Mouse (Mus musculus) midbrain, embryonic 14.5 days (tissue): ENCODE measurements around the gene Thap12. TPM values are rescaled to one million over a fixed set of nuclear protein-coding genes. Genes with fewer than 3 reads are reported as not detected.

Experiments used
- ATAC-seq: fragments of 200-750 bp; cut with Nextera tagmentation; 2 replicates; pipeline ENCODE4 v1.8.0; 2017; ENCODE audit warnings: moderate number of reproducible peaks, moderate library complexity; ENCODE audit not compliant: low FRiP score, low TSS enrichment
- DNase-seq: peaks from one replicate; pipeline ENCODE4 v3.0.0-alpha.2; 2015
- H3K27ac ChIP-seq: fragments of 300-500 bp; sonication (generic); replicated peaks from 2 replicates; pipeline ENCODE4 v1.5.1; 2014; ENCODE audit warnings: mild to moderate bottlenecking, low read depth, low read length, moderate library complexity
- H3K27me3 ChIP-seq: fragments of 300-500 bp; sonication (generic); 2 replicates; pipeline ENCODE4 v1.6.1; 2014; ENCODE audit warnings: low read length, control low read depth, mixed read lengths; ENCODE audit not compliant: control insufficient read depth, insufficient read depth
- H3K36me3 ChIP-seq: fragments of 300-500 bp; sonication (generic); 2 replicates; pipeline ENCODE4 v1.6.1; 2014; ENCODE audit warnings: low read length, control low read depth; ENCODE audit not compliant: control insufficient read depth, insufficient read depth
- H3K4me1 ChIP-seq: fragments of 300-500 bp; sonication (generic); 2 replicates; pipeline ENCODE4 v1.6.1; 2014; ENCODE audit warnings: mild to moderate bottlenecking, antibody characterized with exemption, low read length, control low read depth; ENCODE audit not compliant: control insufficient read depth, insufficient read depth
- H3K4me2 ChIP-seq: fragments of 300-500 bp; sonication (generic); 2 replicates; pipeline ENCODE4 v1.6.1; 2014; ENCODE audit warnings: mild to moderate bottlenecking, low read length, moderate library complexity
- H3K4me3 ChIP-seq: fragments of 300-500 bp; sonication (generic); replicated peaks from 2 replicates; pipeline ENCODE4 v1.5.1; 2014; ENCODE audit warnings: low read depth, low read length
- H3K9ac ChIP-seq: fragments of 300-500 bp; sonication (generic); replicated peaks from 2 replicates; pipeline ENCODE4 v1.6.1; 2014; ENCODE audit warnings: mild to moderate bottlenecking, low read length, moderate library complexity
- H3K9me3 ChIP-seq: fragments of 300-500 bp; sonication (generic); 2 replicates; pipeline ENCODE4 v1.6.1; 2016; ENCODE audit warnings: low read length, control low read depth, mixed read lengths; ENCODE audit not compliant: control insufficient read depth
- WGBS: fragments of 180-500 bp; shearing (Covaris S2); extraction: QIAGEN DNeasy Blood & Tissue Kit; methylation state at CpG from one replicate; pipeline ENCODE4 v1.1.7; 2014; 5-methylcytosine and 5-hydroxymethylcytosine counted together
- polyA plus RNA-seq: library from polyadenylated mRNA; unstranded; fragments of >200 nt; fragmentation: Nextera tagmentation; extraction: Ambion mirVana; gene quantifications from 2 replicates; pipeline ENCODE4 v1.2.1, GENCODE M21; 2014

Thap12 gene
- polyA plus RNA-seq, 1 experiment from 2014 or later = 61.6 TPM

- Histone ChIP-seq H3K27ac (no peak overlapping the region), H3K9ac (no peak overlapping the region), H3K4me3 (no peak overlapping the region), H3K4me1 (no peaks in the 10 kb centered on the region), H3K9me3 (no peaks in the 10 kb centered on the region), H3K27me3 (no peaks in the 10 kb centered on the region), H3K4me2 (no peak overlapping the region), H3K36me3 (no peaks in the 10 kb centered on the region)
- ATAC-seq (no peak), DNase-seq (no peak)
- WGBS = 87% methylated on average over 9 of the region's 9 CpGs
These were observed 31.5 kb upstream of the Thap12 start for GRCm38 (mm10) chr7:98671416-98671815.

- Histone ChIP-seq H3K4me3 (no peak overlapping the region), H3K27ac (no peak overlapping the region), H3K9me3 (no peaks in the 10 kb centered on the region), H3K4me1 (no peaks in the 10 kb centered on the region), H3K4me2 (no peak overlapping the region), H3K27me3 (no peaks in the 10 kb centered on the region), H3K9ac (no peak overlapping the region), H3K36me3 (no peaks in the 10 kb centered on the region)
- ATAC-seq (no peak), DNase-seq (no peak)
- WGBS = 59% methylated on average over 11 of the region's 11 CpGs
These were observed 30.5 kb upstream of the Thap12 start for GRCm38 (mm10) chr7:98672241-98672955.

- no peaks in the 10 kb centered on the region for H3K27me3 ChIP-seq
- H3K4me2 ChIP-seq = no peak overlapping the region
- no peak for ATAC-seq
- H3K4me3 ChIP-seq = no peak overlapping the region
- WGBS = 62% methylated on average over 4 of the region's 4 CpGs
- H3K27ac ChIP-seq = no peak overlapping the region
- no peaks in the 10 kb centered on the region for H3K4me1 ChIP-seq
- H3K36me3 ChIP-seq = no peaks in the 10 kb centered on the region
- no peaks in the 10 kb centered on the region for H3K9me3 ChIP-seq
- H3K9ac ChIP-seq = no peak overlapping the region
- no peak for DNase-seq
These were observed 28.6 kb upstream of the Thap12 start for GRCm38 (mm10) chr7:98674344-98674743.

GRCm38 (mm10) chr7:98677511-98677910 lies 25.4 kb upstream of the Thap12 start:
- DNase-seq = no peak
- no peaks in the 10 kb centered on the region for H3K27me3 ChIP-seq
- H3K9me3 ChIP-seq = no peaks in the 10 kb centered on the region
- H3K36me3 ChIP-seq = no peaks in the 10 kb centered on the region
- no peak overlapping the region for H3K4me3 ChIP-seq
- H3K27ac ChIP-seq = no peak overlapping the region
- H3K4me2 ChIP-seq = no peak overlapping the region
- H3K9ac ChIP-seq = no peak overlapping the region
- H3K4me1 ChIP-seq = no peaks in the 10 kb centered on the region
- 86% methylated on average over 2 of the region's 2 CpGs for WGBS
- no peak for ATAC-seq

- H3K9me3 ChIP-seq = no peaks in the 10 kb centered on the region
- H3K4me2 ChIP-seq = no peak overlapping the region
- H3K27ac ChIP-seq = no peak overlapping the region
- no peaks in the 10 kb centered on the region for H3K27me3 ChIP-seq
- DNase-seq (no peak), ATAC-seq (no peak)
- no peak overlapping the region for H3K4me3 ChIP-seq
- WGBS = 84% methylated on average over 7 of the region's 7 CpGs
- no peaks in the 10 kb centered on the region for H3K4me1 ChIP-seq
- no peak overlapping the region for H3K9ac ChIP-seq
- H3K36me3 ChIP-seq = no peaks in the 10 kb centered on the region
These were observed 24.5 kb upstream of the Thap12 start for GRCm38 (mm10) chr7:98678441-98678840.

GRCm38 (mm10) chr7:98680691-98681090 lies 22.2 kb upstream of the Thap12 start:
- no peak for DNase-seq
- H3K27ac ChIP-seq = no peak overlapping the region
- no peak for ATAC-seq
- H3K4me3 ChIP-seq = no peak overlapping the region
- H3K4me2 ChIP-seq = no peak overlapping the region
- 53% methylated on average over 2 of the region's 2 CpGs for WGBS
- H3K4me1 ChIP-seq = no peaks in the 10 kb centered on the region
- H3K9me3 ChIP-seq = no peaks in the 10 kb centered on the region
- no peaks in the 10 kb centered on the region for H3K36me3 ChIP-seq
- H3K27me3 ChIP-seq = no peaks in the 10 kb centered on the region
- no peak overlapping the region for H3K9ac ChIP-seq

GRCm38 (mm10) chr7:98682821-98683220 lies 20.1 kb upstream of the Thap12 start:
- DNase-seq = no peak
- H3K9ac ChIP-seq = no peak overlapping the region
- H3K27me3 ChIP-seq = no peaks in the 10 kb centered on the region
- no peaks in the 10 kb centered on the region for H3K36me3 ChIP-seq
- H3K27ac ChIP-seq = no peak overlapping the region
- no peak overlapping the region for H3K4me3 ChIP-seq
- no peaks in the 10 kb centered on the region for H3K9me3 ChIP-seq
- H3K4me1 ChIP-seq = no peaks in the 10 kb centered on the region
- no peak overlapping the region for H3K4me2 ChIP-seq
- WGBS = 90% methylated on average over 10 of the region's 10 CpGs
- no peak for ATAC-seq

GRCm38 (mm10) chr7:98685895-98686294 lies 17.0 kb upstream of the Thap12 start:
- Histone ChIP-seq H3K27me3 (no peaks in the 10 kb centered on the region), H3K4me1 (no peaks in the 10 kb centered on the region), H3K36me3 (no peaks in the 10 kb centered on the region), H3K4me2 (no peak overlapping the region), H3K4me3 (no peak overlapping the region), H3K9ac (no peak overlapping the region), H3K27ac (no peak overlapping the region), H3K9me3 (no peaks in the 10 kb centered on the region)
- DNase-seq = peak; percentile 43
- 59% methylated on average over 13 of the region's 13 CpGs for WGBS
- no peak for ATAC-seq

- H3K9me3 ChIP-seq = no peaks in the 10 kb centered on the region
- H3K4me2 ChIP-seq = no peak overlapping the region
- no peaks in the 10 kb centered on the region for H3K36me3 ChIP-seq
- 91% methylated on average over 1 of the region's 1 CpGs for WGBS
- H3K27me3 ChIP-seq = no peaks in the 10 kb centered on the region
- H3K27ac ChIP-seq = no peak overlapping the region
- H3K4me3 ChIP-seq = no peak overlapping the region
- H3K4me1 ChIP-seq = no peaks in the 10 kb centered on the region
- H3K9ac ChIP-seq = no peak overlapping the region
- no peak for DNase-seq
- no peak for ATAC-seq
These were observed 12.8 kb upstream of the Thap12 start for GRCm38 (mm10) chr7:98690126-98690525.
